Comparison of ENCODE assay signal across 13 mouse cellular contexts in genomic region chr1:88228121-88228520, GRCm38 (mm10). TPM values are rescaled to one million over a fixed set of nuclear protein-coding genes. Genes with fewer than 3 reads are reported as not detected.
DNase-seq lines count a peak whose midpoint lies in the region; ATAC-seq lines count a peak whose summit lies in the region.
"Had no signal": no experiment of that assay in that cellular context is flagged by ENCODE, and none has a peak within 500 bp of the region (broad histone marks: within the 10 kb centered on the region; RNA-seq: fewer than 3 reads in every experiment).

No protein-coding gene starts in this region.

- H3K27ac ChIP-seq in midbrain, embryonic 10.5 days (replicated peaks): no peak overlapping the region
- H3K27ac ChIP-seq in midbrain, embryonic 16.5 days (ENCODE audit: low read length): no peak overlapping the region
- H3K27ac ChIP-seq: embryonic facial prominence, embryonic 15.5 days had no signal

- intact Hi-C loops in heart, postnatal 10 days (cut with DNase I): no loop called here

- ATAC-seq in midbrain, embryonic 16.5 days: no peak
- ATAC-seq: hindbrain, embryonic 16.5 days had no signal

- no peaks in the 10 kb centered on the region for H3K4me1 ChIP-seq in midbrain, embryonic 10.5 days
- H3K4me1 ChIP-seq in midbrain, embryonic 16.5 days (ENCODE audit: control insufficient read depth, insufficient read depth, low read length): no peaks in the 10 kb centered on the region
- H3K4me1 ChIP-seq: embryonic facial prominence, embryonic 15.5 days had no signal

- no peak overlapping the region for H3K9ac ChIP-seq in midbrain, embryonic 16.5 days (ENCODE audit: low read depth, low read length)
- H3K9ac ChIP-seq: embryonic facial prominence, embryonic 15.5 days; lung, embryonic 14.5 days had no signal

- H3K4me2 ChIP-seq in midbrain, embryonic 16.5 days (ENCODE audit: low read length): no peak overlapping the region
- H3K4me2 ChIP-seq: embryonic facial prominence, embryonic 15.5 days; lung, embryonic 14.5 days had no signal

- DNase-seq in heart, adult 18-20 months: peak; percentile 6 to 16
- no peak for DNase-seq in heart, postnatal 10 days
- DNase-seq in midbrain, embryonic 10.5 days (ENCODE audit: low spot score): peak; percentile 24
- peak; percentile 6 for DNase-seq in T-cell, adult 2 months (ENCODE audit: low spot score)
- DNase-seq in heart, postnatal 4 days: peak; percentile 11
- DNase-seq in cerebellum, adult 8-10 months: no peak
- no peak for DNase-seq in Muller cell, postnatal 12 days (ENCODE audit: inconsistent ontology term)
- DNase-seq: cerebellum, adult 9-11 months; lung, embryonic 14.5 days had no signal

- H3K4me3 ChIP-seq in midbrain, embryonic 10.5 days: no peak overlapping the region
- no peak overlapping the region for H3K4me3 ChIP-seq in midbrain, embryonic 16.5 days (ENCODE audit: low read depth, low read length)
- H3K4me3 ChIP-seq: embryonic facial prominence, embryonic 15.5 days had no signal

- peaks cover 80% of the 10 kb centered on the region for H3K9me3 ChIP-seq in midbrain, embryonic 10.5 days (replicated peaks)
- H3K9me3 ChIP-seq in midbrain, embryonic 16.5 days (replicated peaks; ENCODE audit: control insufficient read depth, low read length, poor library complexity, severe bottlenecking): peaks cover 79% of the 10 kb centered on the region

- no peaks in the 10 kb centered on the region for H3K36me3 ChIP-seq in midbrain, embryonic 10.5 days
- H3K36me3 ChIP-seq in midbrain, embryonic 16.5 days (ENCODE audit: control insufficient read depth, insufficient read depth, low read length): no peaks in the 10 kb centered on the region
- H3K36me3 ChIP-seq: embryonic facial prominence, embryonic 15.5 days had no signal

- no peaks in the 10 kb centered on the region for H3K27me3 ChIP-seq in midbrain, embryonic 10.5 days (ENCODE audit: low read depth, poor library complexity, severe bottlenecking)
- no peaks in the 10 kb centered on the region for H3K27me3 ChIP-seq in midbrain, embryonic 16.5 days (ENCODE audit: control insufficient read depth, insufficient read depth, low read depth, low read length)
- H3K27me3 ChIP-seq: embryonic facial prominence, embryonic 15.5 days had no signal

- WGBS in midbrain, embryonic 10.5 days: 71% methylated on average over 7 of the region's 7 CpGs
- WGBS in midbrain, embryonic 16.5 days: 70% methylated on average over 7 of the region's 7 CpGs

RNA-seq across cellular contexts. Expression of gene Mroh2a, which starts 1.3 kb away (rescaled TPM):
- not detected for total RNA-seq in heart, adult 18-20 months (2021)
- under 1 TPM in 1 of 2 experiments, not detected in 1; 0.10 TPM for total RNA-seq in heart, postnatal 10 days (2021)
- 0.91 and 1.3 TPM in 2 replicates for polyA plus RNA-seq in midbrain, embryonic 10.5 days (2016; fragmentation: Nextera tagmentation; extraction: Ambion mirVana)
- 0.75 and 0.92 TPM in 2 replicates for polyA plus RNA-seq in midbrain, embryonic 16.5 days (2015; fragmentation: Nextera tagmentation; extraction: Ambion mirVana)
- under 1 TPM in 1 of 2 experiments, not detected in 1; 0.02 TPM for total RNA-seq in heart, postnatal 4 days (2021)

RNA-seq across cellular contexts. Expression of gene Ugt1a1, which starts 16.4 kb away (rescaled TPM):
- under 1 TPM in 1 of 2 experiments, not detected in 1; 0.20 TPM for total RNA-seq in heart, adult 18-20 months (2021)
- total RNA-seq in heart, postnatal 10 days (2021): not detected
- not detected in 2 replicates for polyA plus RNA-seq in midbrain, embryonic 10.5 days (2016; fragmentation: Nextera tagmentation; extraction: Ambion mirVana)
- polyA plus RNA-seq in midbrain, embryonic 16.5 days (2015; fragmentation: Nextera tagmentation; extraction: Ambion mirVana): not detected in 2 replicates
- not detected for total RNA-seq in heart, postnatal 4 days (2021)
- polyA plus RNA-seq: hindbrain, embryonic 16.5 days; lung, embryonic 14.5 days had no signal

RNA-seq across cellular contexts. Expression of gene Dnajb3, which starts 22.5 kb away (rescaled TPM):
- total RNA-seq in heart, adult 18-20 months (2021): under 1 TPM in 1 of 2 experiments, not detected in 1; 0.28 TPM
- total RNA-seq in heart, postnatal 10 days (2021): 1 to 10 TPM in 1 of 2 experiments, under 1 TPM in 1; 0.84 to 1.1 TPM
- polyA plus RNA-seq in midbrain, embryonic 10.5 days (2016; fragmentation: Nextera tagmentation; extraction: Ambion mirVana): 10.7 and 11.1 TPM in 2 replicates
- polyA plus RNA-seq in midbrain, embryonic 16.5 days (2015; fragmentation: Nextera tagmentation; extraction: Ambion mirVana): 12.8 and 13.1 TPM in 2 replicates
- 1 to 10 TPM; 1.6 to 1.8 TPM for total RNA-seq in heart, postnatal 4 days (2021)

RNA-seq across cellular contexts. Expression of gene Ugt1a2, which starts 27.7 kb away (rescaled TPM):
- total RNA-seq in heart, adult 18-20 months (2021): not detected
- not detected for total RNA-seq in heart, postnatal 10 days (2021)
- not detected in 2 replicates for polyA plus RNA-seq in midbrain, embryonic 10.5 days (2016; fragmentation: Nextera tagmentation; extraction: Ambion mirVana)
- polyA plus RNA-seq in midbrain, embryonic 16.5 days (2015; fragmentation: Nextera tagmentation; extraction: Ambion mirVana): not detected in 2 replicates
- not detected for total RNA-seq in heart, postnatal 4 days (2021)
- polyA plus RNA-seq: embryonic facial prominence, embryonic 15.5 days; frontal cortex, adult 2 months; hindbrain, embryonic 16.5 days; lung, embryonic 14.5 days had no signal

RNA-seq across cellular contexts. Expression of gene Hjurp, which starts 49.3 kb away (rescaled TPM):
- total RNA-seq in heart, adult 18-20 months (2021): 10 to 100 TPM; 10.6 to 11.0 TPM
- total RNA-seq in heart, postnatal 10 days (2021): 10 to 100 TPM; 43.5 to 44.5 TPM
- 213 and 222 TPM in 2 replicates for polyA plus RNA-seq in midbrain, embryonic 10.5 days (2016; fragmentation: Nextera tagmentation; extraction: Ambion mirVana)
- 77.3 and 87.0 TPM in 2 replicates for polyA plus RNA-seq in midbrain, embryonic 16.5 days (2015; fragmentation: Nextera tagmentation; extraction: Ambion mirVana)
- total RNA-seq in heart, postnatal 4 days (2021): 100 to 1,000 TPM in 1 of 2 experiments, 10 to 100 TPM in 1; 97.1 to 100 TPM

Comparison
In these comparisons a context has a peak if more than half of its experiments do, and no peak if none do; other contexts are left out.
1. DNase-seq: peak in heart, adult 18-20 months (2 of 2), midbrain, embryonic 10.5 days (single experiment), T-cell, adult 2 months (single experiment) and heart, postnatal 4 days (single experiment); none in heart, postnatal 10 days (0 of 2), cerebellum, adult 8-10 months (single experiment) and Muller cell, postnatal 12 days (single experiment).